In genomic region chr11:110448726-110449161, GRCm38 (mm10) we compare ENCODE assay signal across 8 mouse cellular contexts. TPM values are rescaled to one million over a fixed set of nuclear protein-coding genes. Genes with fewer than 3 reads are reported as not detected.
DNase-seq lines count a peak whose midpoint lies in the region; ATAC-seq and TF ChIP-seq lines count a peak whose summit lies in the region.

No protein-coding gene starts in this region.

- WGBS in forebrain, embryonic 12.5 days = under 1% methylated on average over 12 of the region's 12 CpGs

- peak overlapping the region; percentile 26; the same call in 1 of the 2 replicates for H3K9ac ChIP-seq in forebrain, embryonic 12.5 days

- ATAC-seq in forebrain, embryonic 12.5 days (ENCODE audit: low FRiP score) = 0 out of 2 replicates have a peak, but pooled peaks have one; percentile 22
- peak; percentile 36 for ATAC-seq in megakaryocyte-erythroid progenitor cell, adult 5-6 weeks (replicated peaks; ENCODE audit: low FRiP score, low TSS enrichment, poor library complexity, severe bottlenecking)

- peak overlapping the region; percentile 46 for H3K4me2 ChIP-seq in forebrain, embryonic 12.5 days

- TF ChIP-seq POLR2A in brain, embryonic 14.5 days (IDR thresholded peaks at IDR 0.05; ENCODE audit: borderline replicate concordance, extremely low read depth, insufficient read depth, insufficient read length, poor library complexity, severe bottlenecking) = no peak

- no peak overlapping the region for H3K27ac ChIP-seq in forebrain, embryonic 12.5 days

- intact Hi-C loops in heart, postnatal 25 days (cut with DNase I) = no loop called here

- peak overlapping the region; percentile 21 for H3K4me3 ChIP-seq in forebrain, embryonic 12.5 days (replicated peaks)

- H3K9me3 ChIP-seq in forebrain, embryonic 12.5 days = no peaks in the 10 kb centered on the region

- H3K4me1 ChIP-seq in forebrain, embryonic 12.5 days = peaks cover 30% of the 10 kb centered on the region

- no peak for TF ChIP-seq CTCF in brain, embryonic 14.5 days (IDR thresholded peaks at IDR 0.05; ENCODE audit: borderline replicate concordance, extremely low read depth, insufficient read depth, insufficient read length)

- DNase-seq in adrenal gland, adult 2 months = peak; percentile 24
- DNase-seq in adrenal gland, postnatal 4 days (ENCODE audit: low spot score in 2 of 2) = no peak
- DNase-seq in brain, embryonic 14.5 days (ENCODE audit: low read depth) = peak; percentile 20
- peak; percentile 21 for DNase-seq in heart, postnatal 25 days (ENCODE audit: low spot score)
- peak; percentile 21 to 49 for DNase-seq in kidney, postnatal 4 days
- no peak for DNase-seq in adipocyte (ENCODE audit: low spot score)

- peaks cover 20% of the 10 kb centered on the region for H3K27me3 ChIP-seq in forebrain, embryonic 12.5 days

- H3K36me3 ChIP-seq in forebrain, embryonic 12.5 days (replicated peaks) = no peaks in the 10 kb centered on the region

RNA-seq across cellular contexts. Expression of gene Map2k6, which starts 49.8 kb away (rescaled TPM):
- total RNA-seq in adrenal gland, adult 2 months (2021) = 1 to 10 TPM; 4.0 to 4.4 TPM
- polyA plus RNA-seq in adrenal gland, adult 2 months (2012; rRNA removed) = 0.42 and 0.45 TPM in 2 replicates
- total RNA-seq in adrenal gland, postnatal 4 days (2021) = 10 to 100 TPM; 14.1 to 16.2 TPM
- 20.8 and 21.4 TPM in 2 replicates for polyA plus RNA-seq in brain, embryonic 14.5 days (2012; rRNA removed)
- polyA plus RNA-seq in forebrain, embryonic 12.5 days (2016; fragmentation: Nextera tagmentation; extraction: Ambion mirVana) = 39.5 and 40.3 TPM in 2 replicates
- total RNA-seq in heart, postnatal 25 days (2021) = 1 to 10 TPM; 5.8 to 6.7 TPM
- total RNA-seq in megakaryocyte-erythroid progenitor cell, adult 5-6 weeks (2014; fragmentation: Nextera tagmentation) = 6.3 and 6.4 TPM in 2 replicates
- 16.2 and 18.6 TPM in 2 replicates for total RNA-seq in megakaryocyte-erythroid progenitor cell, adult 5-6 weeks (2017)

Comparison
In these comparisons a context has a peak if more than half of its experiments do, and no peak if none do; other contexts are left out.
1. DNase-seq: peak in adrenal gland, adult 2 months (single experiment), brain, embryonic 14.5 days (single experiment), heart, postnatal 25 days (single experiment) and kidney, postnatal 4 days (2 of 2); none in adrenal gland, postnatal 4 days (0 of 2) and adipocyte (single experiment).